Mouse (Mus musculus) MEL (cell line): ENCODE data around the gene Dkk3.

Experiments used
- CTCF ChIP-seq, 3 experiments: IDR thresholded peaks in 2 of 3; conservative IDR thresholded peaks in 1 of 3; 2 replicates each; pipeline ENCODE4 v1.5.1; 2011 to 2012; ENCODE audit warnings: low read length in 3 of 3, low read depth in 2 of 3, mild to moderate bottlenecking in 2 of 3, improper control_type of control experiment in 1 of 3, inconsistent platforms in 1 of 3, mixed read lengths in 1 of 3, moderate library complexity in 1 of 3; ENCODE audit not compliant: control insufficient read depth in 1 of 3, insufficient read depth in 1 of 3, poor library complexity in 1 of 3, severe bottlenecking in 1 of 3
- MAFK ChIP-seq: IDR thresholded peaks from 2 replicates; pipeline ENCODE4 v1.6.1; 2011; ENCODE audit warnings: low read depth, mild to moderate bottlenecking, low read length, improper control_type of control experiment, borderline replicate concordance

DNA sequence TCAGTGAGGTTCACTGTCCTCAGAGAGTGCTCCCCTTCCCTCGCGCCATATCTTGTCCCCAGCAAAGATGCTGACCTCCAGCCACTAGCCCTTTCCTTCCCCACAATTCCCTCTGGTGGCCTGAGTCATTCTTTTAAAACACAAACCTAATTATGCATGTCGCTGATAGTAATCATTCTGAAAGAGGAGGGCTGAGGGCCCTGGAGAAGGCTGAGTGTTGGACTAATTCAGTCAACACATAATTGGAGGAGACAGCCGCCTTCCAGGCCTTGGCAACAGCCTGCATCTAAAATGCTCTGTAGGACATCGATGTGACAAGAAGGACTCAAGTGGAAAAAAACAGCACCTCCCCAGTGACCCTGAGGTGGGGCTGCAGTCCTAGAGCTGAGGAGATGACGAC is 29.0 kb downstream of the Dkk3 start:
- no peak for TF ChIP-seq CTCF (IDR thresholded peaks at IDR 0.05 in 2 of 3, conservative IDR thresholded peaks at IDR 0.05 in 1 of 3; ENCODE audit: control insufficient read depth in 1 of 3, insufficient read depth in 1 of 3, low read depth in 2 of 3, low read length in 3 of 3, poor library complexity in 1 of 3, severe bottlenecking in 1 of 3)
- no peak for TF ChIP-seq MAFK
